22 mouse cellular contexts compared by ENCODE assay signal in the genomic region with DNA sequence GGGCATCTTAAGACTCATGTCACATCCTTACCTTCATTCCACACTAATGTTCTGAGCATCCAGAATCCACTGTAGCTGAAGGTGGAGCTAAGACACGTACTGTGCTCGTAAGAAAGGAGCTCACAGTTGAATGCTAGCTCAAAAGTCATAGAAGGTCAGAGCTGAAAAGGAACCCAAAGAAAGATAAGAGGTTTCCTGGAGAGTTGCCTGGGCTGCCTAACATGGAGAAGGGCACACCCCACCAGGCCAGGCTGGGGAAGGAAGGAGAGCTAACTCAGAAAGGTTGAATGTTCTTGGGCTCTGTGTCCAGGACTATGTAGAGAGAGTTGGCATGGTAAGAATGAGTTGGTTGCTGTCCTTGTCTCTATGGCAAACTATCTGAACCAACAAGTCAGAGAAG. TPM values are rescaled to one million over a fixed set of nuclear protein-coding genes. Genes with fewer than 3 reads are reported as not detected.
DNase-seq lines count a peak whose midpoint lies in the region; ATAC-seq lines count a peak whose summit lies in the region.
"Had no signal": no experiment of that assay in that cellular context is flagged by ENCODE, and none has a peak within 500 bp of the region (broad histone marks: within the 10 kb centered on the region; RNA-seq: fewer than 3 reads in every experiment).

No protein-coding gene starts in this region.

- no peak overlapping the region for H3K27ac ChIP-seq in heart, embryonic 11.5 days (ENCODE audit: low read depth, low read length)
- H3K27ac ChIP-seq in liver, embryonic 13.5 days, result peak overlapping the region; percentile 69
- H3K27ac ChIP-seq in midbrain, embryonic 16.5 days (ENCODE audit: low read length), result no peak overlapping the region
- H3K27ac ChIP-seq: embryonic facial prominence, embryonic 10.5 days; hindbrain, embryonic 15.5 days; limb, embryonic 13.5 days; neural tube, embryonic 13.5 days had no signal

- peaks cover 14% of the 10 kb centered on the region for H3K4me1 ChIP-seq in heart, embryonic 11.5 days (ENCODE audit: control insufficient read depth, insufficient read depth, low read length)
- peaks cover 82% of the 10 kb centered on the region for H3K4me1 ChIP-seq in liver, embryonic 13.5 days (replicated peaks)
- peaks cover 7% of the 10 kb centered on the region for H3K4me1 ChIP-seq in midbrain, embryonic 16.5 days (ENCODE audit: control insufficient read depth, insufficient read depth, low read length)

- no peak overlapping the region for H3K4me3 ChIP-seq in heart, embryonic 11.5 days (ENCODE audit: low read depth, low read length)
- no peak overlapping the region for H3K4me3 ChIP-seq in liver, embryonic 13.5 days (replicated peaks)
- no peak overlapping the region for H3K4me3 ChIP-seq in midbrain, embryonic 16.5 days (ENCODE audit: low read depth, low read length)
- H3K4me3 ChIP-seq: embryonic facial prominence, embryonic 10.5 days; hindbrain, embryonic 15.5 days; limb, embryonic 13.5 days; neural tube, embryonic 13.5 days had no signal

- no peaks in the 10 kb centered on the region for H3K27me3 ChIP-seq in heart, embryonic 11.5 days (ENCODE audit: control insufficient read depth, insufficient read depth, low read length)
- no peaks in the 10 kb centered on the region for H3K27me3 ChIP-seq in liver, embryonic 13.5 days
- H3K27me3 ChIP-seq in midbrain, embryonic 16.5 days (ENCODE audit: control insufficient read depth, insufficient read depth, low read depth, low read length), result no peaks in the 10 kb centered on the region
- H3K27me3 ChIP-seq: hindbrain, embryonic 15.5 days; limb, embryonic 13.5 days; neural tube, embryonic 13.5 days had no signal

- ATAC-seq in heart, embryonic 11.5 days (replicated peaks; ENCODE audit: insufficient number of reproducible peaks, low FRiP score, low TSS enrichment), result no peak
- no peak for ATAC-seq in liver, embryonic 13.5 days (ENCODE audit: low read depth)
- ATAC-seq in midbrain, embryonic 16.5 days, result no peak
- no peak for ATAC-seq in frontal cortex, adult (ENCODE audit: low TSS enrichment)
- ATAC-seq: CD4-positive, CD25-positive, alpha-beta regulatory T cell, adult 4 months; forebrain, postnatal 0 days; lung, postnatal 0 days had no signal

- no peaks in the 10 kb centered on the region for H3K9me3 ChIP-seq in heart, embryonic 11.5 days (replicated peaks; ENCODE audit: control insufficient read depth, low read length)
- H3K9me3 ChIP-seq in liver, embryonic 13.5 days (replicated peaks), result no peaks in the 10 kb centered on the region
- H3K9me3 ChIP-seq in midbrain, embryonic 16.5 days (replicated peaks; ENCODE audit: control insufficient read depth, low read length, poor library complexity, severe bottlenecking), result no peaks in the 10 kb centered on the region
- H3K9me3 ChIP-seq: embryonic facial prominence, embryonic 10.5 days; hindbrain, embryonic 15.5 days; limb, embryonic 13.5 days; neural tube, embryonic 13.5 days had no signal

- 52% methylated on average over 2 of the region's 2 CpGs for WGBS in heart, embryonic 11.5 days (ENCODE audit: insufficient replicate concordance)
- 15% methylated on average over 2 of the region's 2 CpGs for WGBS in liver, embryonic 13.5 days (ENCODE audit: insufficient replicate concordance)
- 79% methylated on average over 2 of the region's 2 CpGs for WGBS in midbrain, embryonic 16.5 days

- H3K4me2 ChIP-seq in heart, embryonic 11.5 days, result no peak overlapping the region
- H3K4me2 ChIP-seq in liver, embryonic 13.5 days, result no peak overlapping the region
- H3K4me2 ChIP-seq in midbrain, embryonic 16.5 days (ENCODE audit: low read length), result no peak overlapping the region
- H3K4me2 ChIP-seq: hindbrain, embryonic 15.5 days; limb, embryonic 13.5 days; midbrain, embryonic 11.5 days; neural tube, embryonic 13.5 days had no signal

- H3K36me3 ChIP-seq in heart, embryonic 11.5 days (ENCODE audit: control insufficient read depth, insufficient read depth, low read length), result no peaks in the 10 kb centered on the region
- H3K36me3 ChIP-seq in liver, embryonic 13.5 days, result no peaks in the 10 kb centered on the region
- no peaks in the 10 kb centered on the region for H3K36me3 ChIP-seq in midbrain, embryonic 16.5 days (ENCODE audit: control insufficient read depth, insufficient read depth, low read length)
- H3K36me3 ChIP-seq: embryonic facial prominence, embryonic 10.5 days; G1E; hindbrain, embryonic 15.5 days; limb, embryonic 13.5 days; neural tube, embryonic 13.5 days had no signal

- DNase-seq in heart, adult 11 months, result peak; percentile 94
- peak; percentile 18 to 48 for DNase-seq in spleen, postnatal 36 days (ENCODE audit: low spot score in 2 of 2)
- DNase-seq in spleen, adult 18-20 months, result no peak
- no peak for DNase-seq in liver, embryonic 13.5 days
- no peak for DNase-seq in retina, postnatal 1 day
- DNase-seq: adrenal gland, postnatal 10 days; cerebellum, adult 2 months; forebrain, postnatal 0 days; kidney, adult 18-20 months; kidney, postnatal 14 days; thymus, postnatal 36 days had no signal

- H3K9ac ChIP-seq in heart, embryonic 11.5 days (ENCODE audit: low read depth, low read length), result no peak overlapping the region; the same call in 1 of the 2 replicates
- peak overlapping the region; percentile 34; the same call in 1 of the 2 replicates for H3K9ac ChIP-seq in liver, embryonic 13.5 days
- no peak overlapping the region for H3K9ac ChIP-seq in midbrain, embryonic 16.5 days (ENCODE audit: low read depth, low read length)
- H3K9ac ChIP-seq: forebrain, postnatal 0 days; hindbrain, embryonic 15.5 days; limb, embryonic 13.5 days; neural tube, embryonic 13.5 days had no signal

RNA-seq across cellular contexts. Expression of a gene that starts 21.8 kb away (rescaled TPM):
- polyA plus RNA-seq in heart, embryonic 11.5 days (2014; fragmentation: Nextera tagmentation; extraction: Ambion mirVana), result 31.2 and 32.2 TPM in 2 replicates
- 12.7 and 13.3 TPM in 2 replicates for polyA plus RNA-seq in liver, embryonic 13.5 days (2015; fragmentation: Nextera tagmentation; extraction: Ambion mirVana)
- polyA plus RNA-seq in midbrain, embryonic 16.5 days (2015; fragmentation: Nextera tagmentation; extraction: Ambion mirVana), result 8.4 and 9.8 TPM in 2 replicates
- polyA plus RNA-seq: CD4-positive, CD25-positive, alpha-beta regulatory T cell, adult 4 months had no signal

Comparison
In these comparisons a context has a peak if more than half of its experiments do, and no peak if none do; other contexts are left out.
1. DNase-seq: peak in heart, adult 11 months (single experiment) and spleen, postnatal 36 days (2 of 2); none in spleen, adult 18-20 months (0 of 2), liver, embryonic 13.5 days (single experiment) and retina, postnatal 1 day (single experiment).